Mouse (Mus musculus) intestine, embryonic 14.5 days (tissue): ENCODE results near the gene Bahcc1. TPM values are rescaled to one million over a fixed set of nuclear protein-coding genes. Genes with fewer than 3 reads are reported as not detected.
A peak's percentile ranks its signal among the peaks of the same experiment; 100 is the strongest.

Source experiments
- ATAC-seq: fragments of 200-750 bp; cut with Nextera tagmentation; replicated peaks from 2 replicates; pipeline ENCODE4 v1.8.0; 2017; ENCODE audit warnings: low read depth, moderate number of reproducible peaks, moderate TSS enrichment, moderate library complexity; ENCODE audit not compliant: low FRiP score, low TSS enrichment
- DNase-seq: peaks from one replicate; pipeline ENCODE4 v3.0.0-alpha.2; 2018; ENCODE audit warnings: low spot score
- H3K27ac ChIP-seq: fragments of 300-500 bp; sonication (generic); 2 replicates; pipeline ENCODE4 v1.5.1; 2014; ENCODE audit warnings: low read depth, mild to moderate bottlenecking, control low read depth
- H3K27me3 ChIP-seq: fragments of 300-500 bp; sonication (generic); replicated peaks from 2 replicates; pipeline ENCODE4 v1.6.1; 2014; ENCODE audit warnings: low read length, control low read depth; ENCODE audit not compliant: control insufficient read depth, insufficient read depth
- H3K36me3 ChIP-seq: fragments of 300-500 bp; sonication (generic); 2 replicates; pipeline ENCODE4 v1.6.1; 2014; ENCODE audit warnings: low read length, control low read depth; ENCODE audit not compliant: control insufficient read depth, insufficient read depth
- H3K4me1 ChIP-seq: fragments of 300-500 bp; sonication (generic); replicated peaks from 2 replicates; pipeline ENCODE4 v1.6.1; 2014; ENCODE audit warnings: low read length, control low read depth, mixed read lengths; ENCODE audit not compliant: control insufficient read depth, insufficient read depth
- H3K4me2 ChIP-seq: fragments of 300-500 bp; sonication (generic); 2 replicates; pipeline ENCODE4 v1.6.1; 2014; ENCODE audit warnings: low read length
- H3K4me3 ChIP-seq: fragments of 300-500 bp; sonication (generic); 2 replicates; pipeline ENCODE4 v1.5.1; 2014; ENCODE audit warnings: low read depth, low read length, control low read depth, mixed read lengths
- H3K9ac ChIP-seq: fragments of 300-500 bp; sonication (generic); 2 replicates; pipeline ENCODE4 v1.6.1; 2014; ENCODE audit warnings: mild to moderate bottlenecking, low read length
- H3K9me3 ChIP-seq: fragments of 300-500 bp; sonication (generic); 2 replicates; pipeline ENCODE4 v1.6.1; 2016; ENCODE audit warnings: low read length, control low read depth; ENCODE audit not compliant: control insufficient read depth
- WGBS: fragments of 180-500 bp; shearing (Covaris S2); extraction: QIAGEN DNeasy Blood & Tissue Kit; methylation state at CpG from one replicate; pipeline ENCODE4 v1.1.7; 2014; 5-methylcytosine and 5-hydroxymethylcytosine counted together
- polyA plus RNA-seq: library from polyadenylated mRNA; unstranded; fragments of >200 nt; fragmentation: Nextera tagmentation; extraction: Ambion mirVana; gene quantifications from 2 replicates; pipeline ENCODE4 v1.2.1, GENCODE M21; 2014

The Bahcc1 gene
- polyA plus RNA-seq, 1 experiment from 2014 or later, result 12.7 TPM

- H3K4me2 ChIP-seq, result no peak overlapping the region
- 54% methylated on average over 6 of the region's 6 CpGs for WGBS
Measured at GRCm38 (mm10) chr11:120312069-120312468, 79.3 kb downstream of the Bahcc1 start.

GRCm38 (mm10) chr11:120313906-120314685 lies 81.3 kb downstream of the Bahcc1 start:
- Histone ChIP-seq H3K27ac (no peak overlapping the region), H3K36me3 (no peaks in the 10 kb centered on the region), H3K4me2 (no peak overlapping the region), H3K9ac (no peak overlapping the region), H3K27me3 (no peaks in the 10 kb centered on the region), H3K9me3 (no peaks in the 10 kb centered on the region), H3K4me1 (peaks cover 28% of the 10 kb centered on the region), H3K4me3 (no peak overlapping the region)
- WGBS, result 57% methylated on average over 6 of the region's 6 CpGs
- ATAC-seq (no peak), DNase-seq (peak; percentile 46)

More at GRCm38 (mm10) chr11:120312069-120312468, 79.3 kb downstream of the Bahcc1 start:
- ATAC-seq, result no peak
- Histone ChIP-seq H3K27me3 (no peaks in the 10 kb centered on the region), H3K27ac (no peak overlapping the region; the same call in 1 of the 2 replicates), H3K36me3 (no peaks in the 10 kb centered on the region), H3K9ac (no peak overlapping the region), H3K9me3 (no peaks in the 10 kb centered on the region), H3K4me3 (no peak overlapping the region), H3K4me1 (peaks cover 31% of the 10 kb centered on the region)
- no peak for DNase-seq

- H3K9me3 ChIP-seq, result no peaks in the 10 kb centered on the region
- ATAC-seq (no peak), DNase-seq (peak; percentile 43)
- no peak overlapping the region for H3K9ac ChIP-seq
- H3K27ac ChIP-seq, result peak overlapping the region; percentile 98; the same call in 1 of the 2 replicates
- peaks cover 28% of the 10 kb centered on the region for H3K4me1 ChIP-seq
- no peaks in the 10 kb centered on the region for H3K27me3 ChIP-seq
- peak overlapping the region; percentile 72 for H3K4me2 ChIP-seq
- H3K4me3 ChIP-seq, result 0 out of 2 replicates have a peak overlapping the region, but pooled peaks have one; percentile 49
- 56% methylated on average over 16 of the region's 16 CpGs for WGBS
- H3K36me3 ChIP-seq, result no peaks in the 10 kb centered on the region
Measured at GRCm38 (mm10) chr11:120314721-120315415, 82.1 kb downstream of the Bahcc1 start.

- Histone ChIP-seq H3K9ac (peak overlapping the region; percentile 79), H3K27me3 (no peaks in the 10 kb centered on the region), H3K36me3 (no peaks in the 10 kb centered on the region), H3K9me3 (no peaks in the 10 kb centered on the region), H3K4me3 (peak overlapping the region; percentile 49; the same call in 1 of the 2 replicates), H3K4me1 (peaks cover 28% of the 10 kb centered on the region), H3K4me2 (peak overlapping the region; percentile 72), H3K27ac (peak overlapping the region; percentile 98)
- WGBS, result 23% methylated on average over 4 of the region's 4 CpGs
- DNase-seq (peak; percentile 58), ATAC-seq (no peak)
Measured at GRCm38 (mm10) chr11:120315416-120315761, 82.6 kb downstream of the Bahcc1 start.

- DNase-seq, result peak; percentile 90
- WGBS, result 8% methylated on average over 37 of the region's 37 CpGs
- H3K9me3 ChIP-seq, result no peaks in the 10 kb centered on the region
- ATAC-seq, result peak; percentile 95
- peak overlapping the region; percentile 98 for H3K27ac ChIP-seq
- peaks cover 28% of the 10 kb centered on the region for H3K4me1 ChIP-seq
- peak overlapping the region; percentile 49 for H3K4me3 ChIP-seq
- no peaks in the 10 kb centered on the region for H3K36me3 ChIP-seq
- H3K4me2 ChIP-seq, result peak overlapping the region; percentile 72
- H3K9ac ChIP-seq, result peak overlapping the region; percentile 79
- no peaks in the 10 kb centered on the region for H3K27me3 ChIP-seq
Measured at GRCm38 (mm10) chr11:120315832-120316689, 83.3 kb downstream of the Bahcc1 start.

- Histone ChIP-seq H3K36me3 (no peaks in the 10 kb centered on the region), H3K27ac (peak overlapping the region; percentile 98), H3K9ac (peak overlapping the region; percentile 79), H3K27me3 (no peaks in the 10 kb centered on the region), H3K9me3 (no peaks in the 10 kb centered on the region), H3K4me3 (peak overlapping the region; percentile 49), H3K4me2 (peak overlapping the region; percentile 72), H3K4me1 (peaks cover 22% of the 10 kb centered on the region)
- DNase-seq (no peak), ATAC-seq (peak; percentile 13; the same call in 1 of the 2 replicates)
- WGBS, result 16% methylated on average over 13 of the region's 13 CpGs
Measured at GRCm38 (mm10) chr11:120316690-120317254, 84.0 kb downstream of the Bahcc1 start.

GRCm38 (mm10) chr11:120317456-120317855 lies 84.7 kb downstream of the Bahcc1 start:
- Histone ChIP-seq H3K27ac (peak overlapping the region; percentile 98), H3K9me3 (no peaks in the 10 kb centered on the region), H3K4me3 (no peak overlapping the region), H3K9ac (no peak overlapping the region), H3K27me3 (no peaks in the 10 kb centered on the region), H3K4me1 (peaks cover 17% of the 10 kb centered on the region), H3K36me3 (no peaks in the 10 kb centered on the region), H3K4me2 (peak overlapping the region; percentile 72)
- DNase-seq, result no peak
- no peak for ATAC-seq
- 68% methylated on average over 7 of the region's 7 CpGs for WGBS

GRCm38 (mm10) chr11:120319310-120319709 lies 86.6 kb downstream of the Bahcc1 start:
- no peak for ATAC-seq
- DNase-seq, result peak; percentile 38
- Histone ChIP-seq H3K27ac (no peak overlapping the region), H3K9me3 (no peaks in the 10 kb centered on the region), H3K4me2 (no peak overlapping the region), H3K27me3 (no peaks in the 10 kb centered on the region), H3K4me3 (no peak overlapping the region), H3K4me1 (peaks cover 17% of the 10 kb centered on the region), H3K9ac (no peak overlapping the region), H3K36me3 (no peaks in the 10 kb centered on the region)
- WGBS, result 87% methylated on average over 5 of the region's 5 CpGs
